Mouse (Mus musculus) neutrophil, adult 65 days (primary cell): ENCODE data around the gene Ces1b. TPM values are rescaled to one million over a fixed set of nuclear protein-coding genes. Genes with fewer than 3 reads are reported as not detected.

Experiments
- total RNA-seq: library from RNA; stranded (reverse); gene quantifications from 2 replicates; pipeline ENCODE4 v1.2.4, GENCODE M21; 2023

Gene Ces1b
- not detected in 2 replicates for total RNA-seq

DNA sequence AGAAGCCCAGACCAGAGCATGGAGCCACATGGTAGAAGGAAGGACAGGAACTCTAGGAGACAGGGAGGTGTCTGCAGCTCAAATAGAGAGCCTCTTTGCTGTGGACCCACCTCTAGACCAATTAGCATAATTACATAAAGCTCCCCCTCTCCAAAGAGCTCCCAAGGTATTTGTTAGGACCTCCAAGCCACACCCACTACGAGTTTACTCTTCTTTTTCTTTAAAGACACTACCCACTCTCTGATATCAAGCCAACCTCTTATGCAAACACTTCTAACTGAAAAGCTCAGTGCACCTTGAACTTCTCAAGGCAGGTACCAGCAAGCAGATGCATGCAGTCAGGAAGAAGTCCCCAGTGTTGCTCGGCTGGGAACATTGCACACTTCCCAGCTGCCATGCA is at the start of gene Ces1b:
TSS of gene Ces1b (minus strand) at position 131 of the 400 bp plus-strand sequence.

GRCm38 (mm10) chr8:93048092-93048491 is 31.7 kb downstream of the Ces1b start, which contains the start of gene Ces1a:
Gene Ces1a (minus strand): TSS chr8:93048192.

Other genes starting within 250 kb of the Ces1b start
- 149 and 197 TPM in 2 replicates for gene Lpcat2, start 224.7 kb downstream of the Ces1b start, total RNA-seq
- 20.1 and 36.2 TPM in 2 replicates for gene Capns2, start 178.6 kb downstream of the Ces1b start, total RNA-seq
- gene Slc6a2, start 119.9 kb downstream of the Ces1b start, total RNA-seq: 2.4 and 4.6 TPM in 2 replicates
- gene Ces1a, start 31.8 kb downstream of the Ces1b start, total RNA-seq: not detected in 2 replicates
- gene Ces1c, start 51.3 kb upstream of the Ces1b start, total RNA-seq: not detected in 2 replicates
- gene Ces1d, start 117.8 kb upstream of the Ces1b start, total RNA-seq: 16.5 and 20.0 TPM in 2 replicates
- not detected in 2 replicates for gene Ces1e, start 149.6 kb upstream of the Ces1b start, total RNA-seq
- gene Ces1f, start 199.7 kb upstream of the Ces1b start, total RNA-seq: not detected in 2 replicates